Mouse (Mus musculus): ENCODE data around the gene Exoc2.

The Exoc2 gene

DNA sequence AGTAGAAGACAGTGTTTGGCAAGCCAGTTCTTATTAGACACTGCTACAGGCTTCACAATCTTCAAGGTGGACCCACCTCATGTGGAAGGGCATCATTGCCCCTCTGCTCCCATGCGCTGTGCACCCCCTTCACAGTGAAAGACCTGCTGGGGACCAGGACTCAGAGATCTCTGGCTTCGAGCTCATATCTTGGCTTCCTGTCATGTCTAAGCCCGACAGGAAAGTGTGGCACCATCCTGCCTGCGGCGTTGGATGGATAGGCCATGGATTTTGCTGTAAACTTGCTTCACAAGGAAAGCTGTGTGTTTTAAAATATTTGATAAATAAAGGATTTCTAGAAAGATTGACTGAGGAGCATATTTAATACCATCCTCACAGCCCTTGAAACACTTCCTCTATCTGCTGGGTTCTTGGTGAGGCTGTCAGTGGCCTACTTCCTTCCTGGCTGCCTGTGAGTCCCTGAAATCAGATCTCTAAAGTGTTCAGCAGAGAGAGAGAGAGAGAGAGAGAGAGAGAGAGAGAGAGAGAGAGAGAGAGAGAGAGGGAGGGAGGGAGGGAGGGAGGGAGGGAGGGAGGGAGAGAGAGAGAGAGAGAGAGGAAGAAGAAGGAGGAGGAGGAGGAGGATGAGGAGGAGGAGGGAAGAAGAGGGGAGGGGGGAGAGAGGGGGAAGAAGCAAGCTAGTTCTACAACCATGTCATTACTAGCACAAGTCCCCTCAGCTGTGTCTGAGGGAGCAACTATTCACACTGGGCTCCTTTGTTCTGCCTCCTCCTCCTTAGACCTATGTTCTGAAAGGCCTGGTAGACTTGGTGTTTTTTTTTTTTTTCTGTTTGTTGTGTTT is 207.0 kb downstream of the Exoc2 start:
- DNase-seq (ENCODE audit: low read depth) = no peak

DNA sequence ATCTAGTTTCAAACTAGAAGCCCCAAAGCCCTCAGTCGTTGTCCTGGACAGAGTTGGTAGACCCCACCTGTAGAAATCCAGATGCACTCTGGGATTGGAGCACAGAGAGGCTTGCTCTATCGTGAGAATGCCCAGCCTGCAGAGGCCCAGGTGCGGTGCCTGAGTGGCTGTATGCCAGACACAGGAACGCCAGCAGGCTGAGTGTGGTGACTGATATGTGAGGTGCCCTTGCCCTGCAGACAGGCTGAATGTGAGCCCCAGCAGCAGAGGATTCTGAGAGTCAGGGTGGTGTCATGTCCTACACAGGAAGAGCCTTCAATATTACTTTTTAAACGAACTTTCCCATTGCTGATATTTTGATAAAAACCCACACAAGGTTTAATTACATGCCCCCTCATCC is 208.0 kb downstream of the Exoc2 start:
- DNase-seq (ENCODE audit: low read depth) = no peak

DNA sequence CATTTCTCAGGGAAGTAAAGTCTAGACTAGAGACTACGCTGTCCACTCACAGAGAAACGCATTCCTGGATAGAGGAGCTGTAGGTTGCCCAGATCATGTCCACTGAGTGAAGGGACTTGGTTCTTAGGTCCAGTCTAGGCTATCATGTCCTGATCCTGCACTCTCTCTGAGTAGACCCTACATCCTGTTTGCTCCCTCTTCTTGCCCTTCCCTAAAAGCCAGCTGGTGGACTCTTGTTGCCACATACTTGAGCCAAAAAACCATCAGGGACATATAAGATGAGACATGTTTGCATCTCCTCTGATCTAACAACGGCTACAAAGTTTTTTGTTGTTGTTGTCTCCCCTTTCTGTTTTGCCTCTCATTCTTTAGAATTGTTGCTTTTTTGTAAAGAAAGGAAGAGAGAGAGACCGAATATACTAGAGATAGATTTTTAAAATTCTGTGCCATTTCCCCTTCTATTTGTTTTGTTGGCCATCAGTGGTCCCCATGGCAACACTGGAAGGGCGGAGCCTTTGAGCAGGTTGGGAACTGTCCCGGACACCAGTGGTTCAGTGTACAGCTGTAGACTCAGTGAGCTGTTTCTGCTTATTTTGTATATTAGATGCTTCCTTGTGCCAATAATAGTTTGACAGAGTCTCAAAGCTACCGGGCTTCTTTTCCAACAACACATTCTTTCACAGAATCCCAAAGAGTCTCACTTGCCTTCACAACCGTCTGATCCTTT is 209.7 kb downstream of the Exoc2 start:
- no peak for DNase-seq (ENCODE audit: low read depth)
